Mouse (Mus musculus) midbrain, embryonic 11.5 days (tissue): ENCODE measurements at regions not wholly inside any gene's neighbourhood (a gene's known extent, or its start where the extent isn't known, plus 50 kb on each side); places are given as distances from the start of the nearest gene placed in this dataset. TPM values are rescaled to one million over a fixed set of nuclear protein-coding genes. Genes with fewer than 3 reads are reported as not detected.

ENCODE experiments used
- ATAC-seq: fragments of 200-750 bp; cut with Nextera tagmentation; 2 replicates; pipeline ENCODE4 v1.8.0; 2017; ENCODE audit warnings: moderate TSS enrichment, moderate library complexity; ENCODE audit not compliant: low FRiP score
- DNase-seq: peaks from one replicate; pipeline ENCODE4 v3.0.0; 2015; ENCODE audit warnings: low spot score; ENCODE audit errors: missing footprints
- H3K27ac ChIP-seq: fragments of 300-500 bp; sonication (generic); 2 replicates; pipeline ENCODE4 v1.5.1; 2014; ENCODE audit warnings: low read depth, low read length
- H3K27me3 ChIP-seq: fragments of 300-500 bp; sonication (generic); 2 replicates; pipeline ENCODE4 v1.6.1; 2014; ENCODE audit warnings: mild to moderate bottlenecking, low read length, moderate library complexity, mixed read lengths; ENCODE audit not compliant: control insufficient read depth, insufficient read depth
- H3K36me3 ChIP-seq: fragments of 300-500 bp; sonication (generic); 2 replicates; pipeline ENCODE4 v1.6.1; 2014; ENCODE audit warnings: mild to moderate bottlenecking, low read length, moderate library complexity, mixed read lengths; ENCODE audit not compliant: control insufficient read depth, insufficient read depth
- H3K4me1 ChIP-seq: fragments of 300-500 bp; sonication (generic); 2 replicates; pipeline ENCODE4 v1.6.1; 2014; ENCODE audit warnings: low read length; ENCODE audit not compliant: control insufficient read depth, insufficient read depth
- H3K4me2 ChIP-seq: fragments of 300-500 bp; sonication (generic); 2 replicates; pipeline ENCODE4 v1.6.1; 2014; ENCODE audit warnings: mild to moderate bottlenecking, moderate library complexity
- H3K4me3 ChIP-seq: fragments of 300-500 bp; sonication (generic); 2 replicates; pipeline ENCODE4 v1.5.1; 2014; ENCODE audit warnings: low read depth, low read length
- H3K9ac ChIP-seq: fragments of 300-500 bp; sonication (generic); 2 replicates; pipeline ENCODE4 v1.6.1; 2014; ENCODE audit warnings: low read length
- H3K9me3 ChIP-seq: fragments of 300-500 bp; sonication (generic); 2 replicates; pipeline ENCODE4 v1.6.1; 2016; ENCODE audit warnings: low read length; ENCODE audit not compliant: control insufficient read depth
- WGBS: fragments of 180-500 bp; shearing (Covaris S2); extraction: QIAGEN DNeasy Blood & Tissue Kit; methylation state at CpG from one replicate; pipeline ENCODE4 v1.1.7; 2014; 5-methylcytosine and 5-hydroxymethylcytosine counted together
- microRNA-seq: library from miRNA; unstranded; fragments of <30 nt; microRNA quantifications from one replicate; pipeline ENCODE4, GENCODE M21; 2017

- ATAC-seq: no peak
- no peaks in the 10 kb centered on the region for H3K9me3 ChIP-seq
- H3K9ac ChIP-seq: no peak overlapping the region
- whole genome bisulfite sequencing: 91% methylated on average over 2 of the region's 2 CpGs
- DNase-seq: no peak
- no peak overlapping the region for H3K27ac ChIP-seq
- H3K4me1 ChIP-seq: no peaks in the 10 kb centered on the region
- no peaks in the 10 kb centered on the region for H3K27me3 ChIP-seq
- H3K4me2 ChIP-seq: no peak overlapping the region
- H3K4me3 ChIP-seq: no peak overlapping the region
- H3K36me3 ChIP-seq: no peaks in the 10 kb centered on the region
Observed at GRCm38 (mm10) chr13:70903150-70903549, 61.5 kb upstream of the Adamts16 start.

GRCm38 (mm10) chr13:70902727-70903126 is 61.1 kb upstream of the Adamts16 start:
- ATAC-seq: no peak
- Histone ChIP-seq H3K36me3 (no peaks in the 10 kb centered on the region), H3K27me3 (no peaks in the 10 kb centered on the region), H3K9me3 (no peaks in the 10 kb centered on the region), H3K4me2 (no peak overlapping the region), H3K27ac (no peak overlapping the region), H3K9ac (no peak overlapping the region), H3K4me3 (no peak overlapping the region), H3K4me1 (no peaks in the 10 kb centered on the region)
- DNase-seq: no peak
- WGBS: 59% methylated on average over 10 of the region's 10 CpGs

- 81% methylated on average over 5 of the region's 5 CpGs for WGBS
- H3K36me3 ChIP-seq: no peaks in the 10 kb centered on the region
- H3K4me3 ChIP-seq: no peak overlapping the region
- H3K9me3 ChIP-seq: no peaks in the 10 kb centered on the region
- no peak overlapping the region for H3K4me2 ChIP-seq
- no peak overlapping the region for H3K9ac ChIP-seq
- H3K27me3 ChIP-seq: no peaks in the 10 kb centered on the region
- DNase-seq (no peak), ATAC-seq (no peak)
- H3K4me1 ChIP-seq: no peaks in the 10 kb centered on the region
- H3K27ac ChIP-seq: no peak overlapping the region
Observed at GRCm38 (mm10) chr13:70891634-70892033, 50.0 kb upstream of the Adamts16 start.

Small RNAs in the stretch of these regions (microRNA-seq; reads per million reads assigned to microRNA genes)
- gene Mir466f-4: not detected
